8 mouse cellular contexts compared by ENCODE assay signal in the genomic region with DNA sequence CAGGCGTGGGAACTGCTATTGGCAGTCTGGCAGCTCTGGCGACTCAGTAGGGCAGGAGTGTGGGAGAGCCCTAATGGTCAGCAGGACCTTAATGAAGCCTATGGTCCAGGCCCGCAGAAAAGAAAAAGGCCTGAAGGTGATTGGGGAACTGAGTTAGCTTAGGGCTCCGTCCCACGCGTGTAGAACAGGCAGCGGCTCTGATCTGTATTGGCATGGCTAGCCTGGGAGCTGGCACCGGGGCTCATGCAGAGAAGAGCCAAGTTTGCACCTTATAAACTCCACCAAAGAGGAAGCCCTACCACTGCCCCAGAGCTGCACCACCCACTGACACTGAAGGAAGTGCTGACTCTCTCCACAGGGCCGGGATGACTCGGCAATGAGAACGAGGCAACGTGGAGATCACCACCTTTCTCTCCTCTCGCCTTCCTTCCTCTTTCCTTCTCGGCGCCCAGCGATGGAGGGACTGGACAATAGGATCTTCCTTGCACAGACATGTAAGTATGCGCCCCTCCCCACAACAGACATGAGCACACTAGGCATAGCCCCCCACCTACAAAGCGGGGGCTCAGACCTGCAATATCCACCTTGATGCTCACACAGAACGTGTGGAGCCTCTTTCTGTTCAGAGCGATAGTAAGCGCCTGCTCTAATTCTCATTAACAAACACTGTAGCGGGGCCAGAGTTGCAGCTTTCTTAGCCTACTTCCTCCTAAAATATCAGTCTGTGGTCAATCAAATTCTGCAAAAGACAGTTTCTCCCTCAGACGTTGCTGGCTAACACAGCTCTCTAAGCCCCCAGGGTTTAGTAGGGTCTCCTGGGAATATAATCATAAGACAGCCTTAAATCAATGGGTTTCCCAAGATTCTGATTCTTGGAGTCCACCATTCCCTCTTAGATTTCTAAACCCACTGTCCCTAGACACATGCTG.
A peak's percentile ranks its signal among the peaks of the same experiment; 100 is the strongest.
DNase-seq lines count a peak whose midpoint lies in the region; ATAC-seq lines count a peak whose summit lies in the region.

No protein-coding gene starts in this region.

- 84% methylated on average over 23 of the region's 23 CpGs for WGBS in hindbrain, embryonic 10.5 days
- 86% methylated on average over 23 of the region's 23 CpGs for WGBS in hindbrain, embryonic 11.5 days

- DNase-seq in hindbrain, embryonic 10.5 days (ENCODE audit: low spot score) = no peak
- DNase-seq in hindbrain, embryonic 11.5 days (ENCODE audit: low spot score) = no peak
- DNase-seq in lung, postnatal 4 days = peak; percentile 44 to 49
- DNase-seq in thymus, postnatal 0 days (ENCODE audit: low spot score) = peak; percentile 74
- no peak for DNase-seq in right cerebral cortex, adult 2 months (ENCODE audit: low spot score in 2 of 2)
- no peak for DNase-seq in left cerebral cortex, postnatal 25 days (ENCODE audit: low spot score in 2 of 2)
- no peak for DNase-seq in urinary bladder, adult 2 months (ENCODE audit: low spot score)

- no peaks in the 10 kb centered on the region for H3K36me3 ChIP-seq in hindbrain, embryonic 10.5 days
- no peaks in the 10 kb centered on the region for H3K36me3 ChIP-seq in hindbrain, embryonic 11.5 days (ENCODE audit: control insufficient read depth, insufficient read depth, low read length)
- H3K36me3 ChIP-seq in erythroblast, embryonic 14.5 days (ENCODE audit: control insufficient read depth) = peaks cover 25% of the 10 kb centered on the region

- no peak for ATAC-seq in hindbrain, embryonic 11.5 days (ENCODE audit: low FRiP score)

- H3K9me3 ChIP-seq in hindbrain, embryonic 10.5 days = no peaks in the 10 kb centered on the region
- no peaks in the 10 kb centered on the region for H3K9me3 ChIP-seq in hindbrain, embryonic 11.5 days (ENCODE audit: control insufficient read depth, low read length)
- no peaks in the 10 kb centered on the region for H3K9me3 ChIP-seq in erythroblast, embryonic 14.5 days (ENCODE audit: control insufficient read depth, low read length)

- H3K4me1 ChIP-seq in hindbrain, embryonic 10.5 days (replicated peaks) = 0 out of 2 replicates have a peak, but pooled peaks cover 7% of the 10 kb centered on the region
- no peaks in the 10 kb centered on the region for H3K4me1 ChIP-seq in hindbrain, embryonic 11.5 days (replicated peaks; ENCODE audit: control insufficient read depth, insufficient read depth, low read length)
- peaks cover 61% of the 10 kb centered on the region for H3K4me1 ChIP-seq in erythroblast, embryonic 14.5 days (ENCODE audit: control insufficient read depth)

- intact Hi-C loops in left cerebral cortex, postnatal 25 days (cut with DNase I) = no loop called here

- H3K4me3 ChIP-seq in hindbrain, embryonic 10.5 days = no peak overlapping the region
- H3K4me3 ChIP-seq in hindbrain, embryonic 11.5 days (ENCODE audit: low read depth, low read length) = no peak overlapping the region
- H3K4me3 ChIP-seq in erythroblast, embryonic 14.5 days (replicated peaks) = peak overlapping the region; percentile 74

- no peak overlapping the region for H3K9ac ChIP-seq in hindbrain, embryonic 11.5 days (ENCODE audit: low read depth, low read length)

- H3K27ac ChIP-seq in hindbrain, embryonic 10.5 days = 0 out of 2 replicates have a peak overlapping the region, but pooled peaks have one; percentile 16
- no peak overlapping the region for H3K27ac ChIP-seq in hindbrain, embryonic 11.5 days (ENCODE audit: low read depth, low read length)

- no peaks in the 10 kb centered on the region for H3K27me3 ChIP-seq in hindbrain, embryonic 10.5 days (ENCODE audit: insufficient read depth, poor library complexity, severe bottlenecking)
- no peaks in the 10 kb centered on the region for H3K27me3 ChIP-seq in hindbrain, embryonic 11.5 days (ENCODE audit: control insufficient read depth, insufficient read depth, low read length)
- H3K27me3 ChIP-seq in erythroblast, embryonic 14.5 days (ENCODE audit: control insufficient read depth) = no peaks in the 10 kb centered on the region

- no peak overlapping the region for H3K4me2 ChIP-seq in hindbrain, embryonic 11.5 days (replicated peaks; ENCODE audit: low read depth, low read length)

Comparison
In these comparisons a context has a peak if more than half of its experiments do, and no peak if none do; other contexts are left out.
1. DNase-seq: peak in lung, postnatal 4 days (2 of 2) and thymus, postnatal 0 days (single experiment); none in hindbrain, embryonic 10.5 days (single experiment), hindbrain, embryonic 11.5 days (single experiment), right cerebral cortex, adult 2 months (0 of 2), left cerebral cortex, postnatal 25 days (0 of 2) and urinary bladder, adult 2 months (single experiment).